Mouse (Mus musculus): Measurements from ENCODE around the gene Gm44805. TPM values are rescaled to one million over a fixed set of nuclear protein-coding genes. Genes with fewer than 3 reads are reported as not detected.

The Gm44805 gene
- total and polyA plus RNA-seq, 3 experiments: not detected

DNA sequence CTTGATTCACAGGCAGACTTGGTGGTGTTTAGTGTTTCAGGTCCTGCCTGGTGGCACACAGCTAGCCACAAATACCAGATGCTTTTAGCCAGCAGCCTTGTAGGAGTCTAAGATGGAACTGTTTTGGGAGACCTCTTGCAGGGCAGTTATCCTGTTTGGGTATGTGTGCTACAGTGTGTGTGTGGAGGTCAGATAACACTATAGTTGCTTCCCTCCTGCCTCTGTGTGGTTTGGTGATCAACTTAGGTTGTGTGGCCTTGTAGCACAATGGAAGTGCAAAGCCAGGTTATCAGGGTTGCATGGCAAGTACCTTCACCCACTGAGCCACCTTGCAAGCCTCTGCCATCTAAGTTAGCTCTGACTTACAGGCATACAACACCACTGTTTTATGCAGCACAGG lies 48.5 kb downstream of the Gm44805 start:
- peaks cover 18 to 48% of the 10 kb centered on the region in 2 experiments for H3K4me1 ChIP-seq (ENCODE audit: control insufficient read depth in 1 of 2, insufficient read depth in 2 of 2)
- in situ Hi-C loops (cut with MboI; ENCODE audit: low pct_ligation_motif_present, low pct_unique_long_range_greater_than_20kb, low sequenced_read_pairs): no loop called here
- TF ChIP-seq BHLHE40 (IDR thresholded peaks at IDR 0.05; ENCODE audit: low read depth, low read length): no peak
- no peak for TF ChIP-seq ZKSCAN1 (IDR thresholded peaks at IDR 0.05; ENCODE audit: borderline replicate concordance, low read depth, low read length)
- TF ChIP-seq MAFK (IDR thresholded peaks at IDR 0.05; ENCODE audit: insufficient replicate concordance, low read length): no peak
- TF ChIP-seq PAX5 (IDR thresholded peaks at IDR 0.05; ENCODE audit: low read length): no peak
- no peak for TF ChIP-seq TBP (conservative IDR thresholded peaks at IDR 0.05; ENCODE audit: low read depth, low read length)
- TF ChIP-seq E2F4 (IDR thresholded peaks at IDR 0.05; ENCODE audit: insufficient replicate concordance, low read depth, low read length): no peak
- no peak for TF ChIP-seq MAZ (IDR thresholded peaks at IDR 0.05; ENCODE audit: low read depth, low read length)
- no peak for TF ChIP-seq JUN (IDR thresholded peaks at IDR 0.05; ENCODE audit: insufficient read depth, low read depth, low read length)
- TF ChIP-seq MEF2A (IDR thresholded peaks at IDR 0.05; ENCODE audit: borderline replicate concordance, low read depth, low read length): no peak
- no peak for TF ChIP-seq USF1 (IDR thresholded peaks at IDR 0.05; ENCODE audit: low read depth, low read length)
- TF ChIP-seq NELFE (IDR thresholded peaks at IDR 0.05; ENCODE audit: low read depth, low read length): no peak
- TF ChIP-seq RCOR1 (conservative IDR thresholded peaks at IDR 0.05; ENCODE audit: low read depth, low read length): no peak
- no peak for TF ChIP-seq JUND (conservative IDR thresholded peaks at IDR 0.05; ENCODE audit: low read depth, low read length)
- no peak for TF ChIP-seq ETS1 (conservative IDR thresholded peaks at IDR 0.05; ENCODE audit: low read depth, low read length)
- no peak for TF ChIP-seq GABPA (IDR thresholded peaks at IDR 0.05; ENCODE audit: insufficient replicate concordance, low read depth, low read length)
- TF ChIP-seq ZMIZ1 (IDR thresholded peaks at IDR 0.05; ENCODE audit: low read depth, low read length): no peak
- H3K4me2 ChIP-seq (ENCODE audit: insufficient read depth, low read depth, poor library complexity, severe bottlenecking): no peak overlapping the region
- dilution Hi-C loops (cut with MboI; ENCODE audit: extremely low pct_ligation_motif_present, extremely low pct_unique_long_range_greater_than_20kb, low sequenced_read_pairs): no loop called here
- no peak overlapping the region for H3K4me3 ChIP-seq (replicated peaks in 1 of 3; ENCODE audit: low read depth in 2 of 3, low read length in 2 of 3, poor library complexity in 1 of 3)
- no peak for DNase-seq (ENCODE audit: extremely low read depth)
- no peak overlapping the region for H3K9ac ChIP-seq (ENCODE audit: insufficient read depth, low read depth)
- H3K79me2 ChIP-seq (replicated peaks; ENCODE audit: control insufficient read depth, extremely low read depth, insufficient read depth, poor library complexity, severe bottlenecking): peaks cover 2% of the 10 kb centered on the region; the same call in 1 of the 2 replicates
- H3K9me3 ChIP-seq (replicated peaks; ENCODE audit: low read length): no peaks in the 10 kb centered on the region
- no peaks in the 10 kb centered on the region for H3K27me3 ChIP-seq (replicated peaks)
- peaks cover 58 to 66% of the 10 kb centered on the region in 2 experiments for H3K36me3 ChIP-seq (replicated peaks in 1 of 2; ENCODE audit: control insufficient read depth in 1 of 2, insufficient read depth in 1 of 2, low read length in 1 of 2)
- H3K27ac ChIP-seq (ENCODE audit: insufficient read depth, low read depth): no peak overlapping the region

DNA sequence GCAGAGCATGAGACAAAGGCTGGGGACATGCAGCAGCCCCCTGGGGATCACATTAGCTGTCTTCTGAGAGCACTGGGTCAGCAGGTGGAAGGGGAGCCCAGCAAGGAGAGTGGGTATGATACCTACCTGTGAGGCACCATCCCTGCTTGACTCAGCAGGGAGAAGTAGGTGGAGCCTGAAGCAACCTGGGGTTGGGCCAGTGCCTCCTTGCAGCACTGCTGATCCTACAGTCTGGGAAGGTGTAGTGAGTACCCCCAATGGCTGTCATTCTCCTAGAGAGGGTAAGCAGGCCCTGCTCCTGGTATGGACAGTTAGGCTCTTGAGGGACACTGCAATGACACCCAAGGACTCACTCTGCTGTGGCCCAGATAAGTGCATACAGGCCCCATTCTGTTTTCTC lies 48.9 kb downstream of the Gm44805 start:
- Histone ChIP-seq H3K4me2 (ENCODE audit: insufficient read depth, low read depth, poor library complexity, severe bottlenecking) (no peak overlapping the region), H3K27ac (ENCODE audit: insufficient read depth, low read depth) (no peak overlapping the region), H3K27me3 (replicated peaks) (no peaks in the 10 kb centered on the region), H3K4me1 (ENCODE audit: control insufficient read depth in 1 of 2, insufficient read depth in 2 of 2) (peaks cover 19 to 51% of the 10 kb centered on the region in 2 experiments), H3K4me3 (replicated peaks in 1 of 3; ENCODE audit: low read depth in 2 of 3, low read length in 2 of 3, poor library complexity in 1 of 3) (no peak overlapping the region), H3K36me3 (replicated peaks in 1 of 2; ENCODE audit: control insufficient read depth in 1 of 2, insufficient read depth in 1 of 2, low read length in 1 of 2) (peaks cover 53 to 65% of the 10 kb centered on the region in 2 experiments), H3K79me2 (replicated peaks; ENCODE audit: control insufficient read depth, extremely low read depth, insufficient read depth, poor library complexity, severe bottlenecking) (peaks cover 5% of the 10 kb centered on the region; the same call in 1 of the 2 replicates), H3K9me3 (replicated peaks; ENCODE audit: low read length) (no peaks in the 10 kb centered on the region), H3K9ac (ENCODE audit: insufficient read depth, low read depth) (no peak overlapping the region)
- TF ChIP-seq SMC3 (IDR thresholded peaks at IDR 0.05; ENCODE audit: low read depth, low read length) (no peak), POLR2AphosphoS2 (IDR thresholded peaks at IDR 0.05; ENCODE audit: low read depth, low read length) (0 out of 2 replicates have a peak, but pooled peaks have one; percentile 56), PAX5 (IDR thresholded peaks at IDR 0.05; ENCODE audit: low read length) (no peak)
- in situ Hi-C loops (cut with MboI; ENCODE audit: low pct_ligation_motif_present, low pct_unique_long_range_greater_than_20kb, low sequenced_read_pairs): no loop called here
- no peak for DNase-seq (ENCODE audit: extremely low read depth)
- dilution Hi-C loops (cut with MboI; ENCODE audit: extremely low pct_ligation_motif_present, extremely low pct_unique_long_range_greater_than_20kb, low sequenced_read_pairs): no loop called here
